Mouse (Mus musculus) liver, embryonic 14.5 days (tissue): Measurements from ENCODE around the gene Gm17660. TPM values are rescaled to one million over a fixed set of nuclear protein-coding genes. Genes with fewer than 3 reads are reported as not detected.

Source experiments
- ATAC-seq: fragments of 200-750 bp; cut with Nextera tagmentation; 2 replicates; pipeline ENCODE4 v1.8.0; 2017; ENCODE audit warnings: moderate number of reproducible peaks, mild to moderate bottlenecking, moderate library complexity; ENCODE audit not compliant: insufficient read depth
- DNase-seq, 3 experiments: peaks; one replicate each; pipeline ENCODE4 v3.0.0-alpha.2; 2012 to 2013; ENCODE audit warnings: low read depth in 3 of 3, low spot score in 3 of 3
- H3K27ac ChIP-seq: fragments of 300-500 bp; sonication (generic); 2 replicates; pipeline ENCODE4 v1.5.1; 2014; ENCODE audit warnings: moderate library complexity, mild to moderate bottlenecking, control low read depth, inconsistent platforms
- H3K27me3 ChIP-seq: fragments of 300-500 bp; sonication (generic); 2 replicates; pipeline ENCODE4 v1.6.1; 2014; ENCODE audit warnings: mild to moderate bottlenecking, low read length, moderate library complexity; ENCODE audit not compliant: control insufficient read depth, insufficient read depth
- H3K36me3 ChIP-seq: fragments of 300-500 bp; sonication (generic); replicated peaks from 2 replicates; pipeline ENCODE4 v1.6.1; 2014; ENCODE audit warnings: low read depth; ENCODE audit not compliant: control insufficient read depth, insufficient read depth
- H3K4me1 ChIP-seq, 2 experiments: fragments of 200-500 bp in 1 of 2; fragments of 300-500 bp in 1 of 2; sonication (generic) in 1 of 2; replicated peaks; 2 replicates each; pipeline ENCODE4 v1.6.1; 2012 to 2014; ENCODE audit warnings: antibody characterized with exemption in 1 of 2, inconsistent platforms in 1 of 2, low read length in 1 of 2; ENCODE audit not compliant: control insufficient read depth in 2 of 2, insufficient read depth in 2 of 2
- H3K4me2 ChIP-seq: fragments of 300-500 bp; sonication (generic); 2 replicates; pipeline ENCODE4 v1.6.1; 2014; ENCODE audit warnings: low read depth, mild to moderate bottlenecking, control low read depth, moderate library complexity
- H3K4me3 ChIP-seq, 2 experiments: fragments of 200-500 bp in 1 of 2; fragments of 300-500 bp in 1 of 2; sonication (generic) in 1 of 2; 2 replicates each; pipeline ENCODE4 v1.5.1; 2012 to 2014; ENCODE audit warnings: low read depth in 2 of 2, low read length in 2 of 2, mild to moderate bottlenecking in 2 of 2, control low read depth in 1 of 2, inconsistent platforms in 1 of 2, moderate library complexity in 1 of 2; ENCODE audit not compliant: insufficient read depth in 1 of 2
- H3K9ac ChIP-seq: fragments of 300-500 bp; sonication (generic); replicated peaks from 2 replicates; pipeline ENCODE4 v1.6.1; 2014; ENCODE audit warnings: mild to moderate bottlenecking, control low read depth, moderate library complexity
- H3K9me3 ChIP-seq: fragments of 300-500 bp; sonication (generic); 2 replicates; pipeline ENCODE4 v1.6.1; 2016; ENCODE audit warnings: low read length, mixed read lengths; ENCODE audit not compliant: control insufficient read depth
- CTCF ChIP-seq: IDR thresholded peaks from 2 replicates; pipeline ENCODE4 v1.5.1; 2016; ENCODE audit warnings: antibody characterized with exemption, low read depth, control low read depth
- EP300 ChIP-seq: IDR thresholded peaks from 2 replicates; pipeline ENCODE4 v1.6.1; 2016; ENCODE audit warnings: antibody characterized with exemption, low read depth
- WGBS: fragments of 180-500 bp; shearing (Covaris S2); extraction: QIAGEN DNeasy Blood & Tissue Kit; methylation state at CpG from one replicate; pipeline ENCODE4 v1.1.7; 2014; ENCODE audit not compliant: insufficient replicate concordance; 5-methylcytosine and 5-hydroxymethylcytosine counted together
- polyA plus RNA-seq, 2 experiments: library from polyadenylated mRNA; depleted of rRNA in 1 of 2; stranded (reverse) in 1 of 2; unstranded in 1 of 2; fragments of >200 nt; fragmentation: Nextera tagmentation in 1 of 2; extraction: Ambion mirVana in 1 of 2; gene quantifications; 2 replicates each; pipeline versions ENCODE4 v1.2.1 to v1.2.3; 2012 to 2014

Gene Gm17660
- polyA plus RNA-seq, 2 experiments, result not detected

DNA sequence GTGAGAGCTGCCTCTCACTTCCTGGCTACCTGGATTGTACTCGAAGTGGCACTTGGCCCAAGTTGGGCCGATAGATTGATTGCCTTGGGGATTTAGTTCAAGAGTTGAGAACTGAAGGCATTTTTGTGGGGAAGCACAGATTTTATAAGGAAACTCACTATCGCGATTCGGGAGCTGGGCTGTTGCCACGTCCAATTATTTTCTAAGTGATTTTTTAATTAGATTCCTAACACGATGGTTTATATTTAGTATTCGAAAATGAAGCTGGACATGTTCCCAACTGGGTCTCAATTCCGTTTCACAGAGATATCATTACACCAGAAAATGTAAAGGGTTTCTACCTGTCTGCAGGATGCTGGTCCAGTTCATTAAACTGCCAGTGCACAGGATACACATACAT is 8.0 kb upstream of the Gm17660 start:
- no peaks in the 10 kb centered on the region for H3K27me3 ChIP-seq
- no peak overlapping the region for H3K4me3 ChIP-seq
- DNase-seq, result no peak
- H3K36me3 ChIP-seq, result no peaks in the 10 kb centered on the region
- no peak overlapping the region for H3K27ac ChIP-seq
- ATAC-seq, result no peak
- no peaks in the 10 kb centered on the region for H3K4me1 ChIP-seq
- no peaks in the 10 kb centered on the region for H3K9me3 ChIP-seq
- no peak for TF ChIP-seq EP300
- no peak overlapping the region for H3K4me2 ChIP-seq
- WGBS, result 69% methylated on average over 9 of the region's 9 CpGs
- H3K9ac ChIP-seq, result no peak overlapping the region

DNA sequence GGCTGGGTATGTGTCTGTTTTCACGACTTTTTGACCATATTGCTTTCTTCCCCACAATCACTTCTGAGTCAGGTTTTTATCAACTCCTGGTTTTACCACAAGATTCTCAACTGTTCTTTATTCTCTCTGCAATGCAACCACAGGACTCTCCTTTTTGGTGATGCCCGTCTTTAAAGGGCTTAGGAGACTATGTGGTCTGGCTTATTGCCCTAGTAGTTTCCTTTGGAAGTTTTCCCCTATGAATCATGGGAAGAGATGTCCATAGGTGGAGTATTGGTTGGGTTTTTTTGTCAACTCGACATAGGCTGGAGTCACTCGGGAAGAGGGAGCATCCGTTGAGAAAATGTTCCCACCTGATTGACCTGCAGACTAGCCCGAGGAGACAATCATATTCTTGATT is 3.3 kb upstream of the Gm17660 start:
- Histone ChIP-seq H3K27me3 (peaks cover 2% of the 10 kb centered on the region), H3K4me2 (no peak overlapping the region), H3K4me3 (no peak overlapping the region), H3K36me3 (no peaks in the 10 kb centered on the region), H3K27ac (no peak overlapping the region), H3K9ac (no peak overlapping the region), H3K4me1 (0 out of 4 replicates have a peak, but pooled peaks cover 0 to 1% of the 10 kb centered on the region in 2 experiments), H3K9me3 (no peaks in the 10 kb centered on the region)
- TF ChIP-seq EP300 (no peak), CTCF (no peak)
- 55% methylated on average over 6 of the region's 6 CpGs for WGBS
- no peak for ATAC-seq
- no peak for DNase-seq

DNA sequence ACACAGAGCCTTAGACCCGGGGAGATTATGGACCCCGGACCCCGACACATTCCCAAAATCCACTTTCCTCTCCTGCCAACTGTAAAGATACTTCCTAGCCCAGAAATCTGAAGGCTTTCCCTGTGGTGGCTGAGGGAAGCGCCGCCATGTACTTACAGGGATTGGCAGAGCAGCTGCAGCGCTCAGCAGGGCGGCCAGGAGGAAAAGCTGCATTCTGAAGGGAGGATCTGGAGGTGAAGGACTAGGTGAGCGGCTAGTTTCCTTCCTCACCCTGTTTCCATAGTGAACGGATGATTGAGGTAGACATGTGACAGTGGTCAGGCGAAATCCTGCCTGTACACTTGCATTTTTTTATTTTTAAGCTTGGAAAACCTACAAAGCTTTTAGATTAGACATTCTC is 1.0 kb downstream of the Gm17660 start:
- Histone ChIP-seq H3K9me3 (no peaks in the 10 kb centered on the region), H3K4me3 (no peak overlapping the region), H3K4me1 (peaks cover 0 to 1% of the 10 kb centered on the region in 2 experiments; a peak in 1 of 4 replicates), H3K9ac (no peak overlapping the region), H3K36me3 (no peaks in the 10 kb centered on the region), H3K4me2 (no peak overlapping the region), H3K27ac (no peak overlapping the region), H3K27me3 (peaks cover 6% of the 10 kb centered on the region)
- TF ChIP-seq CTCF (no peak), EP300 (no peak)
- DNase-seq (no peak), ATAC-seq (no peak)
- 24% methylated on average over 10 of the region's 10 CpGs for WGBS

DNA sequence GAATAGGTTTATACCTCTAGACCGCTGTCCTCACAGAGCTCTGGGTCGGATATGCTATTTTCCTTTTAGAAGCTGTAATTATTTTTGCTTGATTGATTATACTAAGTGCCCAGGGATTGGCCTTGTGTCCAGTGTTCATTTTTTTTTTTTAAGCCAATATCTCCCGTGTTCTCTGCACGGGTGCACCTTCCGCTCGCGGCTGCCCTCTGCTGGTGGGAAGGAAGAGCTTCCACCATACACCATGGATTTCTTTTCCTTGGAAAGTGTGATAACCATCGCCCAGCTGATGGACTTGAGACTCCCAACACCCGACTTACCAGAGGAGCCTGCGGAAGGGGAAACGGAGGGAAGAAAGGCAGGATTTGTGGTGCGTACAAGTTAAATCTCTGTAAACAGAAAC is 3.0 kb downstream of the Gm17660 start:
- ATAC-seq (no peak), DNase-seq (peak; percentile 30 to 49 (median 36))
- no peak overlapping the region for H3K27ac ChIP-seq
- TF ChIP-seq CTCF (peak; percentile 94), EP300 (no peak)
- H3K9me3 ChIP-seq, result no peaks in the 10 kb centered on the region
- H3K9ac ChIP-seq, result no peak overlapping the region
- H3K27me3 ChIP-seq, result peaks cover 6% of the 10 kb centered on the region
- no peak overlapping the region for H3K4me3 ChIP-seq
- H3K4me1 ChIP-seq, result peaks cover 0 to 1% of the 10 kb centered on the region in 2 experiments; a peak in 1 of 4 replicates
- H3K4me2 ChIP-seq, result no peak overlapping the region
- no peaks in the 10 kb centered on the region for H3K36me3 ChIP-seq
- 20% methylated on average over 12 of the region's 12 CpGs for WGBS

DNA sequence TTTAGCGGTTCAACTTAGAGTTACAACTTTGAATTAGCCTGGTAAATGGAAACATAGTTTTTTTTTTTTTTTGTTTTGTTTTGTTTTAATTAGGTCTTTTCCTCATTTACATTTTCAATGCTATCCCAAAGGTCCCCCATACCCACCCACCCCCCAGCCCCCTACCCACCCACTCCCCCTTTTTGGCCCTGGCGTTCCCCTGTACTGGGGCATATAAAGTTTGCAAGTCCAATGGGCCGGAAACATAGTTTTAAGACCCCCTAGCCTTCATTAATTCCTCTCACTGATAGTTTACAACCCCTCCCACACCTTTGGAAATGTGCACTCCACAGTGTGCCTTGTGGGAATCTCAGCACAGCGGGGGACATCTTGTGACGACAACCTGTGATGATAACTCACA is 3.8 kb downstream of the Gm17660 start:
- no peaks in the 10 kb centered on the region for H3K36me3 ChIP-seq
- peaks cover 6% of the 10 kb centered on the region for H3K27me3 ChIP-seq
- ATAC-seq, result peak; percentile 48; the same call in 1 of the 2 replicates
- H3K4me2 ChIP-seq, result no peak overlapping the region
- peaks cover 0 to 1% of the 10 kb centered on the region in 2 experiments; a peak in 1 of 4 replicates for H3K4me1 ChIP-seq
- H3K9ac ChIP-seq, result no peak overlapping the region
- no peak overlapping the region for H3K27ac ChIP-seq
- H3K4me3 ChIP-seq, result no peak overlapping the region
- 80% methylated on average over 5 of the region's 5 CpGs for WGBS
- no peak for DNase-seq
- no peak for TF ChIP-seq CTCF
- no peak for TF ChIP-seq EP300
- no peaks in the 10 kb centered on the region for H3K9me3 ChIP-seq
